Mouse (Mus musculus) midbrain, postnatal 0 days (tissue): ENCODE results near the gene Smad3. TPM values are rescaled to one million over a fixed set of nuclear protein-coding genes. Genes with fewer than 3 reads are reported as not detected.

Source experiments
- ATAC-seq: fragments of 200-750 bp; cut with Nextera tagmentation; 2 replicates; pipeline ENCODE4 v1.8.0; 2017; ENCODE audit warnings: moderate number of reproducible peaks, mild to moderate bottlenecking, moderate TSS enrichment, moderate library complexity; ENCODE audit not compliant: low FRiP score
- DNase-seq: peaks from one replicate; pipeline ENCODE4 v3.0.0-alpha.2; 2015; ENCODE audit warnings: low spot score
- H3K27ac ChIP-seq: fragments of 300-500 bp; sonication (generic); 2 replicates; pipeline ENCODE4 v1.5.1; 2014; ENCODE audit warnings: low read depth, mild to moderate bottlenecking, low read length, mixed read lengths
- H3K27me3 ChIP-seq: fragments of 300-500 bp; sonication (generic); 2 replicates; pipeline ENCODE4 v1.6.1; 2014; ENCODE audit warnings: low read length, control low read depth, mixed read lengths; ENCODE audit not compliant: insufficient read depth
- H3K36me3 ChIP-seq: fragments of 300-500 bp; sonication (generic); 2 replicates; pipeline ENCODE4 v1.6.1; 2014; ENCODE audit warnings: low read length, control low read depth, mixed read lengths; ENCODE audit not compliant: insufficient read depth
- H3K4me1 ChIP-seq: fragments of 300-500 bp; sonication (generic); 2 replicates; pipeline ENCODE4 v1.6.1; 2014; ENCODE audit warnings: mild to moderate bottlenecking, control low read depth, antibody characterized with exemption, low read length, mixed read lengths; ENCODE audit not compliant: insufficient read depth
- H3K4me2 ChIP-seq: fragments of 300-500 bp; sonication (generic); 2 replicates; pipeline ENCODE4 v1.6.1; 2014; ENCODE audit warnings: low read depth, mild to moderate bottlenecking, low read length, mixed read lengths; ENCODE audit not compliant: poor library complexity, severe bottlenecking
- H3K4me3 ChIP-seq: fragments of 300-500 bp; sonication (generic); 2 replicates; pipeline ENCODE4 v1.5.1; 2014; ENCODE audit warnings: low read depth, mild to moderate bottlenecking, low read length, moderate library complexity
- H3K9ac ChIP-seq: fragments of 300-500 bp; sonication (generic); replicated peaks from 2 replicates; pipeline ENCODE4 v1.6.1; 2014; ENCODE audit warnings: mild to moderate bottlenecking, low read length, moderate library complexity, mixed read lengths; ENCODE audit not compliant: poor library complexity, severe bottlenecking
- H3K9me3 ChIP-seq: fragments of 300-500 bp; sonication (generic); 2 replicates; pipeline ENCODE4 v1.6.1; 2016; ENCODE audit warnings: low read length, control low read depth
- CTCF ChIP-seq: IDR thresholded peaks from 2 replicates; pipeline ENCODE4 v1.5.1; 2016; ENCODE audit warnings: antibody characterized with exemption, mild to moderate bottlenecking
- WGBS: fragments of 180-500 bp; shearing (Covaris S2); extraction: QIAGEN DNeasy Blood & Tissue Kit; methylation state at CpG from one replicate; pipeline ENCODE4 v1.1.7; 2014; 5-methylcytosine and 5-hydroxymethylcytosine counted together
- polyA plus RNA-seq: library from polyadenylated mRNA; unstranded; fragments of >200 nt; fragmentation: Nextera tagmentation; extraction: Ambion mirVana; gene quantifications from 2 replicates; pipeline ENCODE4 v1.2.1, GENCODE M21; 2015
- total RNA-seq: library from RNA; depleted of rRNA; stranded (reverse); fragments of >200 nt; gene quantifications from 2 replicates; pipeline ENCODE4 v1.2.3, GENCODE M21; 2014

The Smad3 gene
- total and polyA plus RNA-seq, 2 experiments from 2014 or later = 4.0 to 20.6 TPM

DNA sequence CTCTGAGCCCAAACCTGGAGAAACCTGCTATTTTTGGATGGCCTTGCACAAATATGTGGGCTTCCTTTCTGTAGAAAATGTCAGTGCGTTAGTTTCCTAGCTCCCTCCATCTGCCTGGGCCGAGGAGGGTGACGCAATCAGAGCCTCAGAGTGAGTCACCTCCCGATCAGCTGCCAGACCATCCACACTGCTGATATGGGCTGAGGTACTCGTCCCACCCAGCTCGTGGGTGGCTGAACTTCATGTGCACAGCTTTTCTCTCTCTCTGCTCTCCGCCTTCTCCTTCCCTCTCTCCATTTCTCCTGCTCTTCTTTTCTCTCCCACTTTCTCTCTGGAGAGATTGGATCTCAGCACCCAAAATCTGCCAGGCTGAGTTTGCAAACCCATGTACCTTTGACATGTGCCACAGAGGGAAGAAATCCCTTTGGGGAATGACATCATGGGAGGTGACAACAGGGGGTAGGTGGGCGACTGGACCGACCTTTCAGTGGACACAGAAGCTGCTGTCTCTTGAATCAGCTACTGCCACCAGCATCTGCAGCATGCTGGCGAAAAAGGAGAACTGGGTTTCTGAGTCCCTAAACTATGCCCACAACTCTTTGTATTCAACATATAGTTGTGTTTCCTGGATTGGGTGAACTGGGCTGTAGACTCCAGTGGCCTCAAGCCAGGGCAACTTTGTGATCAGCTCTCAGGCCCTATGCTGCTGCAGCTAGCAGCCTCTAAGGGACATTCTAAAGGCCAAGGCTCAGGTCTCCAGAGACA, 36.1 kb upstream of the Smad3 start:
- no peak for TF ChIP-seq CTCF
- H3K27ac ChIP-seq = no peak overlapping the region
- H3K4me2 ChIP-seq = no peak overlapping the region
- H3K36me3 ChIP-seq = no peaks in the 10 kb centered on the region
- no peaks in the 10 kb centered on the region for H3K27me3 ChIP-seq
- ATAC-seq (no peak), DNase-seq (no peak)
- no peaks in the 10 kb centered on the region for H3K9me3 ChIP-seq
- H3K4me3 ChIP-seq = no peak overlapping the region
- no peaks in the 10 kb centered on the region for H3K4me1 ChIP-seq
- WGBS = 88% methylated on average over 10 of the region's 10 CpGs
- no peak overlapping the region for H3K9ac ChIP-seq

DNA sequence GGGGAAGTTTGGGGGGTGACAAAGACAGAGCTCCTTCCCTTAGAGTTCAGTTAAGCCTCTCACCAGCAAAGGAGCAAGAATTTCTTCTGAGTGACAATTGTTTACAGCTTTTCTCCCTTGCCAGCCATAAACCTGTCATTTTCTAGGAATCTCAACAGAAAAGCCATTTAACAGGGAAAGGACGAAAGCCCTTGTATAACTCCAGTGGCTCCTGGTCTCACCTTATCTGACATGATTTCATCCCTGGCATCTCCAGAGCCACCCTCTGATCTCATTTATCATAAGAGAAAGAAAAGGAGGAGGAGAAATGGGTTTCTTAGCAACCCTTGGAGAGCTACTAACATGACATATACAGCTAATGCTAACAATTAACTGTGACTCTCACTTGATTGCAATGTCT, 33.9 kb upstream of the Smad3 start:
- WGBS = 81% methylated on average over 1 of the region's 1 CpGs
- no peaks in the 10 kb centered on the region for H3K27me3 ChIP-seq
- H3K9me3 ChIP-seq = no peaks in the 10 kb centered on the region
- no peak overlapping the region for H3K4me3 ChIP-seq
- ATAC-seq = no peak
- no peak overlapping the region for H3K4me2 ChIP-seq
- no peaks in the 10 kb centered on the region for H3K36me3 ChIP-seq
- H3K4me1 ChIP-seq = no peaks in the 10 kb centered on the region
- H3K27ac ChIP-seq = no peak overlapping the region
- no peak overlapping the region for H3K9ac ChIP-seq
- no peak for TF ChIP-seq CTCF
- DNase-seq = no peak

DNA sequence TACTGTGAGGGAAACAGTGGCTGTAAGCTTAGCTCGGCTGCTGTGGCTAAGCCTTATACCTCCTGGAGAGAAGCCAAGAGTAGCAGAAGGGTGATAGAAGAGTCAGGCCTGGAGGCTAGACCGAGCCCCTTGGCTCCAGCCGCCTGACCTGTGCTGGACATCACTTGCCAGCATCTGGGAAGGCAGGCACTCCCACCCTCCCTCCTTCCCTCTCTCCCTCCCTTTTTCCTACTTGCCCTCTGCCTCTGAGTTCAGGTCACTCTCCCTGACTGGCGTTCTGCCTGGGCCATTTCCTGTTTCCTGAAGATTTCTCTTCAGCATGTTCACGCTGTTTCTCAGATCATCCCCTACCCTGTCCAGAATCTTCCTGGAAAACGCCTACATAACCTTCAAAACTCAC, 33.5 kb upstream of the Smad3 start:
- no peak overlapping the region for H3K4me3 ChIP-seq
- no peak for ATAC-seq
- no peaks in the 10 kb centered on the region for H3K27me3 ChIP-seq
- no peak for DNase-seq
- TF ChIP-seq CTCF = no peak
- WGBS = 53% methylated on average over 6 of the region's 6 CpGs
- H3K4me2 ChIP-seq = no peak overlapping the region
- H3K9me3 ChIP-seq = no peaks in the 10 kb centered on the region
- no peaks in the 10 kb centered on the region for H3K36me3 ChIP-seq
- H3K9ac ChIP-seq = no peak overlapping the region
- H3K27ac ChIP-seq = no peak overlapping the region
- no peaks in the 10 kb centered on the region for H3K4me1 ChIP-seq

DNA sequence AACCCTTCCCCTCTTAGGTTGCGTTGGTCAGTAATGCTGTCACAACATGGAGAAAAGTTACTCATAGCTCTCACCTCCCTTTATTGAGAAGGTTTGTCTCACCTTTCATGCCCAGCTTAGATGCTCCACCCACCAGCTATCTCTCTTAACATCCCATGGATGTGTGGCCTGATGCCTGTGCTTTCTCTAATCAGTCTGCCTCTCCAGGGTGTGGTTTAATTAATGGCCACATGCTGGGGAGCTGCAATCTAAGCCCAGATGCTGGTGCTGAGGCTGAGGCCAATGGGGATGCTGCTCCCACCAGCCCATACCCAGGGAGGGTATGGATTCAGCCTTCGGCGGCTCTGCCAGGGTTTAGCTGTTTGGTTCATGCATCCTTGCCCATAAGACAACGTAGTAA, 32.4 kb upstream of the Smad3 start:
- Histone ChIP-seq H3K27me3 (no peaks in the 10 kb centered on the region), H3K4me3 (no peak overlapping the region), H3K36me3 (no peaks in the 10 kb centered on the region), H3K9me3 (no peaks in the 10 kb centered on the region), H3K4me2 (no peak overlapping the region), H3K4me1 (no peaks in the 10 kb centered on the region), H3K9ac (no peak overlapping the region), H3K27ac (no peak overlapping the region)
- ATAC-seq (no peak), DNase-seq (no peak)
- no peak for TF ChIP-seq CTCF
- WGBS = 90% methylated on average over 4 of the region's 4 CpGs

DNA sequence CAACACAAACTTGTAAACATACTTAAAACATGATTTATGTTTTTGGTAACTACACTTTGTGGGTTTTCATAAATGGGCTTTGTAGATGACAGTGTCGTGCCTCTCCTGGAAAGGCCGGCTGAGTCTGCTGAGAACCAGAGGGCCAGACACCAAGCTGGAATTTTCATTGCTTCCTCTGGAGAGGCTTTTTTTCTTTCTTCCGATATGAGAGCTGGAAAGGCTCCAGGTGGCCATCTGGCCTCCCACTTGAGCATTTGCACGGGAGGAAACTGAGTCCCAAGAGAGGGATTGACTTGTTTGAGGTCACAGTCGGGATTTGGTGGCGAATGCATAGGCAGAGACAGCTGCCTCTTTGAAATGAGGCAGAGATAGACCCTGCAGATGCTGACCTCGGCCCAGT, 31.6 kb upstream of the Smad3 start:
- H3K27ac ChIP-seq = no peak overlapping the region
- no peaks in the 10 kb centered on the region for H3K4me1 ChIP-seq
- no peak for DNase-seq
- no peaks in the 10 kb centered on the region for H3K36me3 ChIP-seq
- no peaks in the 10 kb centered on the region for H3K27me3 ChIP-seq
- H3K9me3 ChIP-seq = no peaks in the 10 kb centered on the region
- WGBS = 69% methylated on average over 7 of the region's 7 CpGs
- no peak overlapping the region for H3K9ac ChIP-seq
- ATAC-seq = no peak
- TF ChIP-seq CTCF = no peak
- H3K4me3 ChIP-seq = no peak overlapping the region
- H3K4me2 ChIP-seq = no peak overlapping the region

DNA sequence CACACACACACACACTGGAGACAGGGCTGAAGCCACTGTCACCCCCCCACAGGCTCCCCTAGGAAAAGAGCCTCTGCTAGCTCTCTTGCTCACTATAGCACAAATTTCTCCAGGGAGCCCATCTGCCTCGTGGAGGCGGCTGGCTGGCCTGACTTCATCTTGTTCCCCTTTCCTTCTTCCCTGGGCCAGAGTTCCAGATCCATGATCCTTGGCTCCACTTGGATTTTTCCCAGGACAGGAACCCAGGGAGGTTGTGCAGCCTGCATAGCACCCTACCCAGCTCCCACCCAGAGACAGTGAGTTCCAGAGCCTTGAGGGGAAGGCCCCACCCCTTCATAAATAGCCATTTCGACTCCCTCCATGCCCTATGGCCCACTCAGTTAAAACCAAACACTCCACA, 29.8 kb upstream of the Smad3 start:
- H3K27ac ChIP-seq = no peak overlapping the region
- no peak for DNase-seq
- no peaks in the 10 kb centered on the region for H3K27me3 ChIP-seq
- no peaks in the 10 kb centered on the region for H3K9me3 ChIP-seq
- no peaks in the 10 kb centered on the region for H3K36me3 ChIP-seq
- H3K4me2 ChIP-seq = no peak overlapping the region
- no peak for TF ChIP-seq CTCF
- no peaks in the 10 kb centered on the region for H3K4me1 ChIP-seq
- 58% methylated on average over 3 of the region's 3 CpGs for WGBS
- no peak for ATAC-seq
- H3K9ac ChIP-seq = no peak overlapping the region
- H3K4me3 ChIP-seq = no peak overlapping the region
